Mouse (Mus musculus): Measurements from ENCODE around the gene Ccr3.

- no peak for TF ChIP-seq CTCF (conservative IDR thresholded peaks at IDR 0.05; ENCODE audit: insufficient read depth, insufficient read length, low read depth, low read length)
- no peak for TF ChIP-seq POLR2A (IDR thresholded peaks at IDR 0.05; ENCODE audit: low read depth, low read length)
These were observed 16.4 kb downstream of the Ccr3 start for GRCm38 (mm10) chr9:124038158-124038582.

All from kidney, adult 2 months (tissue).